Mouse (Mus musculus): ENCODE measurements around the gene Pigz.
"Not testable (repeated sequence)": the region's sequence is repeated elsewhere in the genome, so short reads cannot be mapped to it uniquely, and the experiment has no call there.

Pigz gene

GRCm38 (mm10) chr16:31932255-31932654, 1.4 kb upstream of the Pigz start:
- no peak for DNase-seq (ENCODE audit: low spot score in 2 of 2)

GRCm38 (mm10) chr16:31932840-31933697, 582 bp upstream of the Pigz start:
- DNase-seq (ENCODE audit: low spot score in 2 of 2) = peak; percentile 80 to 85

GRCm38 (mm10) chr16:31934550-31935010, 929 bp downstream of the Pigz start:
- DNase-seq (ENCODE audit: low spot score in 2 of 2) = no peak

- no peak for DNase-seq (ENCODE audit: low spot score in 2 of 2)
Observed at GRCm38 (mm10) chr16:31935091-31935979, 1.7 kb downstream of the Pigz start.

- no peak for DNase-seq (ENCODE audit: low spot score in 2 of 2)
Observed at GRCm38 (mm10) chr16:31936568-31936967, 2.9 kb downstream of the Pigz start.

GRCm38 (mm10) chr16:31938856-31939255, 5.2 kb downstream of the Pigz start:
- no peak for DNase-seq (ENCODE audit: low spot score in 2 of 2)

- no peak for DNase-seq (ENCODE audit: low spot score in 2 of 2)
Observed at GRCm38 (mm10) chr16:31940586-31940985, 6.9 kb downstream of the Pigz start.

- peak; percentile 58 to 87 for DNase-seq (ENCODE audit: low spot score in 2 of 2)
Observed at GRCm38 (mm10) chr16:31943980-31944379, 10.3 kb downstream of the Pigz start.

- no peak for DNase-seq (ENCODE audit: low spot score in 2 of 2)
Observed at GRCm38 (mm10) chr16:31944698-31945255, 11.1 kb downstream of the Pigz start.

GRCm38 (mm10) chr16:31945372-31945771, 11.7 kb downstream of the Pigz start:
- DNase-seq (ENCODE audit: low spot score in 2 of 2) = no peak

GRCm38 (mm10) chr16:31945986-31946385, 12.3 kb downstream of the Pigz start:
- not testable (repeated sequence) for DNase-seq (ENCODE audit: low spot score in 2 of 2)

- DNase-seq (ENCODE audit: low spot score in 2 of 2) = no peak
Observed at GRCm38 (mm10) chr16:31947333-31947732, 13.7 kb downstream of the Pigz start.

- no peak for DNase-seq (ENCODE audit: low spot score in 2 of 2)
Observed at GRCm38 (mm10) chr16:31947901-31948316, 14.3 kb downstream of the Pigz start.

GRCm38 (mm10) chr16:31948345-31948774, 14.7 kb downstream of the Pigz start, which contains the start of the genes 0610012G03Rik and Ncbp2:
Gene 0610012G03Rik (minus strand): TSS chr16:31948494.
Gene Ncbp2 (plus strand): TSS chr16:31948513.
- DNase-seq (ENCODE audit: low spot score in 2 of 2) = peak; percentile 92 to 96

GRCm38 (mm10) chr16:31963224-31963623, 29.6 kb downstream of the Pigz start:
- DNase-seq (ENCODE audit: low spot score in 2 of 2) = no peak

- DNase-seq (ENCODE audit: low spot score in 2 of 2) = no peak
Observed at GRCm38 (mm10) chr16:31975258-31975657, 41.6 kb downstream of the Pigz start.

GRCm38 (mm10) chr16:31979501-31979900, 45.9 kb downstream of the Pigz start:
- DNase-seq (ENCODE audit: low spot score in 2 of 2) = no peak

GRCm38 (mm10) chr16:31980946-31981345, 47.3 kb downstream of the Pigz start:
- no peak for DNase-seq (ENCODE audit: low spot score in 2 of 2)

GRCm38 (mm10) chr16:31992039-31992438, 58.4 kb downstream of the Pigz start:
- no peak for DNase-seq (ENCODE audit: low spot score in 2 of 2)

GRCm38 (mm10) chr16:31993195-31993594, 59.5 kb downstream of the Pigz start:
- no peak for DNase-seq (ENCODE audit: low spot score in 2 of 2)

GRCm38 (mm10) chr16:31993946-31994345, 60.3 kb downstream of the Pigz start:
- no peak for DNase-seq (ENCODE audit: low spot score in 2 of 2)

Measured in thymus, postnatal 10 days (tissue).